Mouse (Mus musculus) megakaryocyte-erythroid progenitor cell, adult 5-6 weeks (primary cell): Measurements from ENCODE around the gene Ddx24. TPM values are rescaled to one million over a fixed set of nuclear protein-coding genes. Genes with fewer than 3 reads are reported as not detected.

ENCODE experiments used
- ATAC-seq: replicated peaks from 2 replicates; pipeline ENCODE4 v1.8.0; 2016; ENCODE audit warnings: mild to moderate bottlenecking, inconsistent platforms; ENCODE audit not compliant: severe bottlenecking, poor library complexity, low FRiP score, low TSS enrichment
- total RNA-seq, 2 experiments: library from RNA; stranded (forward) in 1 of 2; stranded (reverse) in 1 of 2; fragments of 200-1000, 215-1000 nt in 1 of 2; fragments of >200 nt in 1 of 2; fragmentation: Nextera tagmentation in 1 of 2; gene quantifications; 2 replicates each; pipeline ENCODE4 v1.2.3; 2014 to 2017

Gene Ddx24
- total RNA-seq, 2 experiments from 2014 or later = 89.8 to 120 TPM

GRCm38 (mm10) chr12:103393528-103393927, 32.1 kb downstream of the Ddx24 start:
- ATAC-seq = peak; percentile 87

- ATAC-seq = no peak
Observed at GRCm38 (mm10) chr12:103391098-103391497, 34.5 kb downstream of the Ddx24 start.

- ATAC-seq = no peak
Observed at GRCm38 (mm10) chr12:103389982-103390381, 35.6 kb downstream of the Ddx24 start.

GRCm38 (mm10) chr12:103389348-103389727, 36.3 kb downstream of the Ddx24 start:
- no peak for ATAC-seq

GRCm38 (mm10) chr12:103388505-103389347, 36.9 kb downstream of the Ddx24 start, which contains the start of gene Otub2:
Gene Otub2, plus strand, starts transcription at chr12:103388682.
- ATAC-seq = peak; percentile 93

GRCm38 (mm10) chr12:103380226-103380625, 45.4 kb downstream of the Ddx24 start:
- ATAC-seq = no peak

- no peak for ATAC-seq
Observed at GRCm38 (mm10) chr12:103376774-103377173, 48.9 kb downstream of the Ddx24 start.

- ATAC-seq = no peak
Observed at GRCm38 (mm10) chr12:103376124-103376523, 49.5 kb downstream of the Ddx24 start.

GRCm38 (mm10) chr12:103373530-103374236, 51.9 kb downstream of the Ddx24 start:
- peak; percentile 77 for ATAC-seq

- ATAC-seq = 0 out of 2 replicates have a peak, but pooled peaks have one; percentile 25
Observed at GRCm38 (mm10) chr12:103371711-103372110, 53.9 kb downstream of the Ddx24 start.

- no peak for ATAC-seq
Observed at GRCm38 (mm10) chr12:103370861-103371260, 54.8 kb downstream of the Ddx24 start.

GRCm38 (mm10) chr12:103368777-103369176, 56.9 kb downstream of the Ddx24 start:
- no peak for ATAC-seq

- ATAC-seq = no peak; the same call in 1 of the 2 replicates
Observed at GRCm38 (mm10) chr12:103368326-103368669, 57.3 kb downstream of the Ddx24 start.

GRCm38 (mm10) chr12:103367620-103368325, 57.9 kb downstream of the Ddx24 start:
- ATAC-seq = peak; percentile 76

- ATAC-seq = no peak
Observed at GRCm38 (mm10) chr12:103367171-103367570, 58.5 kb downstream of the Ddx24 start.

GRCm38 (mm10) chr12:103362336-103362735, 63.3 kb downstream of the Ddx24 start:
- 0 out of 2 replicates have a peak, but pooled peaks have one; percentile 22 for ATAC-seq

- no peak for ATAC-seq
Observed at GRCm38 (mm10) chr12:103361539-103362307, 63.9 kb downstream of the Ddx24 start.

- ATAC-seq = no peak
Observed at GRCm38 (mm10) chr12:103360812-103361211, 64.8 kb downstream of the Ddx24 start.
